Mouse (Mus musculus) heart, postnatal 4 days (tissue): ENCODE data around the gene Sos1. TPM values are rescaled to one million over a fixed set of nuclear protein-coding genes. Genes with fewer than 3 reads are reported as not detected.
A peak's percentile ranks its signal among the peaks of the same experiment; 100 is the strongest.
"Not testable (repeated sequence)": the region's sequence is repeated elsewhere in the genome, so short reads cannot be mapped to it uniquely, and the experiment has no call there.

ENCODE experiments used
- DNase-seq: peaks from one replicate; pipeline ENCODE4 v3.0.0; 2021
- total RNA-seq, 2 experiments: library from RNA; stranded (reverse); gene quantifications; 2 replicates each; pipeline ENCODE4 v1.2.3; 2021

Gene Sos1
- total RNA-seq, 2 experiments from 2014 or later: 17.7 to 18.0 TPM

- DNase-seq: no peak
Measured at GRCm38 (mm10) chr17:80420998-80421397, 59.3 kb downstream of the Sos1 start.

DNA sequence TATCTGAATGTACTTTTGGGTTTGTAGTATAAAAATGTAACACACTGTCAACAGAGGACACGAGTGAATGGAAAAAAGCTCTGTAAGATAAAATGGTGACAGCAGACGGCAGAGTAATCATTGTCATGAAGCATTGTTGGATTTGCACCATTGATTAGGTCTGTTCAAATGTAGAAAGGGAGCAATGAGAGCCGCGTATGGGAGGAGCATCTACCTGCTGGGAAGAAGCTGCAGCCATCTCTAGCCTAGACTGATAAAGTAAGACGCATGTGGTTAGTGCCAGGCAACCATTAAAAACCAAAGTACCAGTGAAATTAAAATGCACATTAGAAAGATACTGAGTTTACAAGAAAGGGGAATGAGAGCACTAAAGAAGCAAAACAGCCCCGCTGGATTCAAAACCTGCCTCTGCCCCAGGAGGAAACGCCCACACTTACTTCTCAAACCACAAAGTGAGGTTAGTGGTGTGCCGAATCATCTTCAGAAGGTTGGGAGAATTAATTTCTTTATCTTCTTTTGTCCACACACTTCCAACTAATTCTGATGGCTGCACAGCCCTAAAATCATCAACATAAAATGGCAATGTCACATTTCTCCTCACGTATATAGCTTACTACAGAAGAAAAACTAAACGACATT, 61.6 kb downstream of the Sos1 start:
- no peak for DNase-seq

DNA sequence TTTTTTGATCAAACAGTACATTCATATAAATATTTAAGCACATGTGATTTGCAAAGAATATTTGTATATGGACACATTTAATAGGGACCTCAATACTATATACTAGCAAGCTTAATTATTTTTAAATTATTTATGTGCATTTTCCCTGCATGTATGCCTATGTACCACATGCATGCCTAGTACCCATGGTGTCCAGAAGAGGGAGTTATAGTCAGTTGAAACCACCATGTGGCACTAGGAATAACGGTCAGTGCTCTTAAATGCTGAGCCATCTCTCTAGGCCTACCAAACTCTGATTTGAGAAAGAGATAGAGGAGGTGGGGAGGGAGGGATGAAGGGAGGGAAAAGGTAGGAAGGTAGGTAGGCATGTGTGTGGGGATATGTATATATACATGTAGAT, 69.1 kb downstream of the Sos1 start:
- no peak for DNase-seq

DNA sequence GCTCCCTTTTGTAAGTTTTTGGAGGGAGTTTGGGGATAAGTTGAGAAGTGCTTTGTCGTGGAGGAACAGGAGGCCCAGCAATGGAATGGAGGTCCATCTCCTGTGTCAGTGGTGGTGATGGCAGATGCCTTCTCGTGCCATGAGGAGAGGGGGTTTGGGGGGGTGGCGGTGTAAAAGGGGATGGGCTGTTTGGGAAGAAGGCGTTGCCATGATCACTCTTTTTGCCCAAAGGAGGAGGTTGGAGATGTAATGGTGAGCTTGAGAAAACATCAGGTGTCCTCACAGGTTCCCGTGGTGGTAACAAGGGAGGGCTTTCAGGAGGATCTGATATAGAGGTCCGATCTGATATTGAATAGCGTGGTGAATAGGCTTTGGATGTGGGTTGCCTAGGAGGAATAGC, 82.0 kb downstream of the Sos1 start:
- DNase-seq: no peak

DNA sequence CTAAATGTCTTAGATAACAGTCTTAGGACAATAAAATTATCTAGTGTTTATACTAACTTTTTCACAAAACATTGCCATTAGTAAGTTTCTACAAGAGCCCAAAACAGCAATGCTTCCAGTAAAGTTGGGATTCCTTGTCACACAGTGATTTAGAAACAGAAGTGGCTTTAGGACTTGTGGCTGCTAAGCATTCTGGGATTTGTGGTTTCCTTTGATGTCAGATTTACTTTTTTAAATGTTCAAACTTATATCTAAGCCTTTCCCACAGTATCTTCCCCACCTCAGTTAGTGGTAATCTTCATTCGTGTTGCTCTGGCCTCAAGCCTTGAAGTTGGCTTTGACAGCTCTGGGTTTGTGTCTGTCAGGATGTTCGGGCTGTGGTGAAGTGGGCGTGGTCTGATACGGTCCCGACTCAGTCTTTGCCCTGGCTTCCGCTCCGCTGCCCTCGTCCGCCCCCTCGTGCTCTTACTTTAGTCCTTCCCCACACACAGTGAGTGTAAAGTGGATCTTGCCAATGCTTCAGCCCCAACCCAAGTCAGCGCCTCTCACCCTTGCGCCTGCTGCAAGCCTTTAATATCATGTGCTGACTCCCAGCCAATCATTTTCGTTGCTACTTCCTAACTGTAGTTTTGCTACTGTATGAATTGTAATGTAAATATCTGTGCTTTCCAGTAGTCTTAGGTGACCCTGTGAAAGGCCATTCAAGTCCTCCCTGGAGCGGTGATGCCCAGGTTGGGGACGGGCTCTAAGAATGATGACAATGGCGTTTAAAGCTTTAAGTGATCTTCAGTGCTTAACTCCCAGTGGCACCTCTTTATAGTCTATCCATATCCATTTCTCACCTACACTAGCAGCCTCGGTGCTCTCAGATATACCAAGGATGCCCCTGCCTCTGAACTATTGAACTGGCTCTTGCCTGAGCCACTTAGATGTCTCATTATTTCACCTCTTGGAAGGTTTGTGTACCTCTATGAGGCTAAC, 88.5 kb downstream of the Sos1 start:
- DNase-seq: peak; percentile 55

DNA sequence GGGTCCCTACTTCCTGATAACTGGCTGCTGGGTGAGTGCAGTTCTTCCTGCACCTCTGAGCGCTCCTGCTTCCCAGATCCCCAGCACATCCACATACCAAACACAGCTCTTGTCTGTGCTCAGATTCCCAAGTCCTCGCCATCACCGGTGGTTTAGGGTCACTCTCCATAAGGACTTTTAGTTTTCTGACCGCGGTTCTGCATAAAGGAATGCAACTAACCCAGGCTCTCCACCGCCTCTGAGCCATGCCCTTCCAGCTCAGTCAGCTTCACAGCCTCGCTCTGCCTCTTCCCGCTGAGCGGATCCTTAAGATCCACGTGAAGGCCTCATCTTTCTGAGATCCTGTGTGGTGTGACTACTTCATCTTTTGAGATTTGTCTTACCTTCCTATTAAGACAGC, 90.2 kb downstream of the Sos1 start:
- no peak for DNase-seq

GRCm38 (mm10) chr17:80385671-80386070, 94.6 kb downstream of the Sos1 start:
- DNase-seq: no peak

- DNase-seq: not testable (repeated sequence)
Measured at GRCm38 (mm10) chr17:80378386-80378785, 101.9 kb downstream of the Sos1 start.

DNA sequence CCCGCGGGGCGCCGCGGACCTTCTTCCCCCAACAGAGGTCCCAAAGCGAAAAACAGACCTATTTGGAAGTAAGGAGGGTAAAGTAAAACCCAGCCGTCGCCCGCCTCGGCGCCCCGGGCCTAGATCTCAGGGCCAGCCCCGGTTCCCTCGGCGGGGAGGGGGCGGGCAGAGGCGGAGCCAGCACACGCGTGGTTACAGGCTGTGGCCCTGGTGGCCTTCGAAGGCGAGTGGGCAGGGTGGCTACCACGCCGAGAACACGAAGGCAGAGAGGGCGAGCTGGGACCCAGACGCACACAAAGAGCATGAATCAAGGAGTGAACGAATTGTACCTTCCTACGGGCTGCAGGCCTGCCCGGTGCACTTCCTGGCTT, 106.5 kb downstream of the Sos1 start:
- no peak for DNase-seq

- peak; percentile 88 for DNase-seq
Measured at GRCm38 (mm10) chr17:80372989-80373725, 107.1 kb downstream of the Sos1 start, which contains the start of gene Gm10190. Gm10190 (minus strand) TSS chr17:80373541.

GRCm38 (mm10) chr17:80368606-80369005, 111.6 kb downstream of the Sos1 start:
- DNase-seq: no peak

GRCm38 (mm10) chr17:80367276-80367675, 113.0 kb downstream of the Sos1 start:
- peak; percentile 23 for DNase-seq

GRCm38 (mm10) chr17:80360245-80360644, 120.0 kb downstream of the Sos1 start:
- DNase-seq: no peak

GRCm38 (mm10) chr17:80347234-80347633, 133.0 kb downstream of the Sos1 start:
- no peak for DNase-seq

DNA sequence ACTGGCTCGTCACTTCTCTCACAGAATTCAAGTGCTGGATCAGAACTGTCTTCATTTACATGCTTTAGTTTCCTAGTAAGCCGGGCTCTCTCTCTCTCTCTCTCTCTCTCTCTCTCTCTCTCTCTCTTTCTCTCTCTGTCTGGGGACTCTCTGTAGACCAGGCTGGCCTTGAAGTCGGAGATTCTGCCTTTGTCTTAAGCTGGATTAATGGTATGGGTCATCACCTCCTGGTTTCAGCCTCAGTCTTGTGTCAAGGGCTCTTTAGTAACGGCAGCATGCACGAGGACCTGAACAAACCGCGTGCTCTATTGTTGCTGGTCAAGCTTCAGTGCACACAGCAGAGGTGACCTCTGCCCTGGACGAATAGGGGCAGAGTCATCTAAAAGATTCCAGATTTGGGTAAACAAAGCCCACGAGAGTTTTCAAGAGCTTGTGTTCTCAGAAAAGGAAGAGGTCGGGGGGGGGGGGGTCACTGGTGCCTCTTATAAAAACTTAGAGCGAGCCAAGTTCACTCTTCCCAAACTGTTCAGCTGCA, 133.6 kb downstream of the Sos1 start:
- no peak for DNase-seq

DNA sequence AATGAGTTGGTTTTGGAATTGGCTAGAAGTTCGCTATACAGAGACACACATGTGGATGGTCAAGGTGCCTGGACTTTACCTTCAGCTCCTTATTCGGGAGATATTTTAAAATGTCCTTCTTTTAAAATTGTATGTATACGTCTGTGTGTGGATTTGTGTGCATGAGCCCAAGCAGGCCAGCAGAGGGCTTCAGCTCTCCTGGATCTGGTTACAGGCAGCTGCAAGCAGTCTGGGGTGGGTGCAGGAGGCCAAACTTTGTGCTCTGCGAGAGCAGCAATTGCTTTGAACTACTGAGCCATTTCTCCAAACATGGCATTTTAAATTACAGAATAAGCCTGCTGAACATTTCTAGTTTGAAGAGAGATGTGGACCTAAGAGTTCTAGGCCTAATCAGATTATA, 135.0 kb downstream of the Sos1 start:
- DNase-seq: no peak

Other genes starting within 250 kb of the Sos1 start
- 10 to 100 TPM; 13.3 to 15.6 TPM for gene Morn2, start 190.2 kb downstream of the Sos1 start, total RNA-seq
- gene Dhx57, start 190.0 kb downstream of the Sos1 start, total RNA-seq: 1 to 10 TPM; 9.2 to 9.3 TPM
- gene Arhgef33, start 173.0 kb downstream of the Sos1 start, total RNA-seq: 1 to 10 TPM; 1.1 to 1.5 TPM
- 1 to 10 TPM; 1.4 to 1.8 TPM for gene Gm10190, start 106.9 kb downstream of the Sos1 start, total RNA-seq
- under 1 TPM in 1 of 2 experiments, not detected in 1; 0.09 TPM for gene Cdkl4, start 97.4 kb upstream of the Sos1 start, total RNA-seq
- gene Map4k3, start 248.0 kb upstream of the Sos1 start, total RNA-seq: 10 to 100 TPM; 49.6 to 51.9 TPM